Mouse (Mus musculus): ENCODE data around the gene Ninj1. TPM values are rescaled to one million over a fixed set of nuclear protein-coding genes. Genes with fewer than 3 reads are reported as not detected.

Gene Ninj1
- polyA plus RNA-seq, 1 experiment from 2014 or later, result 50.5 TPM

GRCm38 (mm10) chr13:49243492-49243891, 56.2 kb downstream of the Ninj1 start:
- no peak overlapping the region for H3K4me3 ChIP-seq
- no peak overlapping the region for H3K27ac ChIP-seq
- no peaks in the 10 kb centered on the region for H3K9me3 ChIP-seq
- H3K36me3 ChIP-seq, result no peaks in the 10 kb centered on the region
- no peak overlapping the region for H3K4me2 ChIP-seq (replicated peaks)
- no peak overlapping the region for H3K9ac ChIP-seq
- WGBS, result 94% methylated on average over 2 of the region's 2 CpGs
- ATAC-seq (ENCODE audit: low FRiP score, low read depth), result no peak
- H3K4me1 ChIP-seq, result peaks cover 10% of the 10 kb centered on the region; the same call in 1 of the 2 replicates
- peaks cover 38% of the 10 kb centered on the region for H3K27me3 ChIP-seq

- peaks cover 52% of the 10 kb centered on the region for H3K27me3 ChIP-seq
- WGBS, result 65% methylated on average over 4 of the region's 4 CpGs
- no peak for ATAC-seq (ENCODE audit: low FRiP score, low read depth)
- H3K4me1 ChIP-seq, result peaks cover 10% of the 10 kb centered on the region; the same call in 1 of the 2 replicates
- H3K4me2 ChIP-seq (replicated peaks), result no peak overlapping the region
- H3K9me3 ChIP-seq, result no peaks in the 10 kb centered on the region
- no peak overlapping the region for H3K4me3 ChIP-seq
- no peak overlapping the region for H3K27ac ChIP-seq
- H3K9ac ChIP-seq, result no peak overlapping the region
- no peaks in the 10 kb centered on the region for H3K36me3 ChIP-seq
These were observed 58.0 kb downstream of the Ninj1 start for GRCm38 (mm10) chr13:49245251-49245650.

Other genes starting within 250 kb of the Ninj1 start
- 21.4 and 22.0 TPM in 2 replicates for gene Fam120a, start 219.5 kb upstream of the Ninj1 start, polyA plus RNA-seq (2015; fragmentation: Nextera tagmentation; extraction: Ambion mirVana)
- gene Wnk2, start 39.5 kb upstream of the Ninj1 start, polyA plus RNA-seq (2015; fragmentation: Nextera tagmentation; extraction: Ambion mirVana), result 2.0 and 2.1 TPM in 2 replicates
- gene Card19, start 28.6 kb downstream of the Ninj1 start, polyA plus RNA-seq (2015; fragmentation: Nextera tagmentation; extraction: Ambion mirVana), result 58.0 and 64.7 TPM in 2 replicates
- gene Susd3, start 61.2 kb downstream of the Ninj1 start, polyA plus RNA-seq (2015; fragmentation: Nextera tagmentation; extraction: Ambion mirVana), result 1.8 and 1.9 TPM in 2 replicates
- 0.38 and 0.77 TPM in 2 replicates for gene Fgd3, start 132.8 kb downstream of the Ninj1 start, polyA plus RNA-seq (2015; fragmentation: Nextera tagmentation; extraction: Ambion mirVana)
- gene Bicd2, start 154.1 kb downstream of the Ninj1 start, polyA plus RNA-seq (2015; fragmentation: Nextera tagmentation; extraction: Ambion mirVana), result 34.2 and 36.6 TPM in 2 replicates
- gene Ippk, start 233.8 kb downstream of the Ninj1 start, polyA plus RNA-seq (2015; fragmentation: Nextera tagmentation; extraction: Ambion mirVana), result 13.9 and 14.3 TPM in 2 replicates